In genomic region chr17:6125441-6125840, GRCm38 (mm10) we compare ENCODE assay signal across 24 mouse cellular contexts. TPM values are rescaled to one million over a fixed set of nuclear protein-coding genes. Genes with fewer than 3 reads are reported as not detected.
A peak's percentile ranks its signal among the peaks of the same experiment; 100 is the strongest.
DNase-seq lines count a peak whose midpoint lies in the region; ATAC-seq and TF ChIP-seq lines count a peak whose summit lies in the region.
"Had no signal": no experiment of that assay in that cellular context is flagged by ENCODE, and none has a peak within 500 bp of the region (broad histone marks: within the 10 kb centered on the region; RNA-seq: fewer than 3 reads in every experiment).

No protein-coding gene starts in this region.

- H3K4me3 ChIP-seq in midbrain, postnatal 0 days (ENCODE audit: low read depth, low read length) = no peak overlapping the region
- H3K4me3 ChIP-seq in midbrain, embryonic 14.5 days (replicated peaks; ENCODE audit: low read depth, low read length) = no peak overlapping the region
- H3K4me3 ChIP-seq: embryonic facial prominence, embryonic 13.5 days; embryonic facial prominence, embryonic 15.5 days; erythroblast, embryonic 14.5 days; forebrain, embryonic 10.5 days; forebrain, embryonic 12.5 days had no signal

- peak; percentile 55 for DNase-seq in cerebellum, adult 9-11 months
- no peak for DNase-seq in cerebellum, postnatal 4 days (ENCODE audit: low spot score in 2 of 2)
- DNase-seq in cerebellum, postnatal 14 days = peak; percentile 48 to 68
- DNase-seq in cerebellum, adult 8-10 months = no peak
- peak; percentile 4 for DNase-seq in midbrain, postnatal 0 days (ENCODE audit: low spot score)
- DNase-seq in midbrain, embryonic 14.5 days = no peak
- DNase-seq: adrenal gland, adult 8-10 months; adrenal gland, postnatal 14 days; adrenal gland, postnatal 36 days; B cell, adult 2 months; cerebellum, adult 11-12 months; embryo, embryonic 11 days had no signal

- H3K9ac ChIP-seq in midbrain, postnatal 0 days (replicated peaks; ENCODE audit: low read length, poor library complexity, severe bottlenecking) = no peak overlapping the region
- H3K9ac ChIP-seq in midbrain, embryonic 14.5 days (replicated peaks; ENCODE audit: low read length) = no peak overlapping the region
- H3K9ac ChIP-seq: embryonic facial prominence, embryonic 13.5 days; embryonic facial prominence, embryonic 15.5 days; forebrain, embryonic 12.5 days had no signal

- no peak overlapping the region for H3K4me2 ChIP-seq in midbrain, postnatal 0 days (ENCODE audit: low read depth, low read length, poor library complexity, severe bottlenecking)
- H3K4me2 ChIP-seq in midbrain, embryonic 14.5 days (ENCODE audit: low read length) = no peak overlapping the region
- H3K4me2 ChIP-seq: embryonic facial prominence, embryonic 13.5 days; embryonic facial prominence, embryonic 15.5 days; forebrain, embryonic 12.5 days had no signal

- no peak overlapping the region for H3K27ac ChIP-seq in midbrain, postnatal 0 days (ENCODE audit: low read depth, low read length)
- no peak overlapping the region for H3K27ac ChIP-seq in midbrain, embryonic 14.5 days (replicated peaks; ENCODE audit: low read depth, low read length)
- H3K27ac ChIP-seq: embryonic facial prominence, embryonic 13.5 days; embryonic facial prominence, embryonic 15.5 days; forebrain, embryonic 10.5 days; forebrain, embryonic 12.5 days had no signal

- H3K36me3 ChIP-seq in midbrain, postnatal 0 days (ENCODE audit: insufficient read depth, low read length) = peaks cover 6% of the 10 kb centered on the region; the same call in 1 of the 2 replicates
- H3K36me3 ChIP-seq in midbrain, embryonic 14.5 days (ENCODE audit: control insufficient read depth, insufficient read depth, low read length) = peaks cover 32% of the 10 kb centered on the region

- no peak for ATAC-seq in midbrain, postnatal 0 days (ENCODE audit: low FRiP score)
- ATAC-seq in midbrain, embryonic 14.5 days (ENCODE audit: low FRiP score, low TSS enrichment) = no peak
- ATAC-seq: activated CD4-positive, CD25-positive, alpha-beta regulatory T cell, adult 4 months; CD4-positive, CD25-positive, alpha-beta regulatory T cell, adult 4 months; forebrain, embryonic 14.5 days; forebrain, embryonic 16.5 days; Patski had no signal

- H3K9me3 ChIP-seq in midbrain, postnatal 0 days (ENCODE audit: low read length) = no peaks in the 10 kb centered on the region
- H3K9me3 ChIP-seq in midbrain, embryonic 14.5 days (ENCODE audit: control insufficient read depth, low read length) = no peaks in the 10 kb centered on the region
- H3K9me3 ChIP-seq: embryonic facial prominence, embryonic 13.5 days; embryonic facial prominence, embryonic 15.5 days; forebrain, embryonic 10.5 days; forebrain, embryonic 12.5 days; G1E had no signal

- H3K4me1 ChIP-seq in midbrain, postnatal 0 days (ENCODE audit: insufficient read depth, low read length) = no peaks in the 10 kb centered on the region
- H3K4me1 ChIP-seq in midbrain, embryonic 14.5 days (ENCODE audit: control insufficient read depth, insufficient read depth, low read length) = no peaks in the 10 kb centered on the region
- H3K4me1 ChIP-seq: embryonic facial prominence, embryonic 13.5 days; embryonic facial prominence, embryonic 15.5 days; forebrain, embryonic 10.5 days; forebrain, embryonic 12.5 days had no signal

- no peaks in the 10 kb centered on the region for H3K27me3 ChIP-seq in midbrain, postnatal 0 days (ENCODE audit: insufficient read depth, low read length)
- H3K27me3 ChIP-seq in midbrain, embryonic 14.5 days (ENCODE audit: control insufficient read depth, insufficient read depth, low read length) = no peaks in the 10 kb centered on the region
- H3K27me3 ChIP-seq: CH12.LX; embryonic facial prominence, embryonic 13.5 days; embryonic facial prominence, embryonic 15.5 days; forebrain, embryonic 12.5 days; Patski had no signal

- no peak for TF ChIP-seq CTCF in midbrain, postnatal 0 days (IDR thresholded peaks at IDR 0.05)

- 97% methylated on average over 3 of the region's 3 CpGs for WGBS in midbrain, postnatal 0 days
- 96% methylated on average over 3 of the region's 3 CpGs for WGBS in midbrain, embryonic 14.5 days

RNA-seq across cellular contexts. Expression of gene Tulp4, which starts 19.2 kb away (rescaled TPM):
- 268 and 400 TPM in 2 replicates for total RNA-seq in midbrain, postnatal 0 days (2014; rRNA removed)
- 74.3 and 87.9 TPM in 2 replicates for polyA plus RNA-seq in midbrain, postnatal 0 days (2015; fragmentation: Nextera tagmentation; extraction: Ambion mirVana)
- 203 and 212 TPM in 2 replicates for polyA plus RNA-seq in midbrain, embryonic 14.5 days (2014; fragmentation: Nextera tagmentation; extraction: Ambion mirVana)

RNA-seq across cellular contexts. Expression of gene Gtf2h5, which starts 45.9 kb away (rescaled TPM):
- 48.7 and 68.7 TPM in 2 replicates for total RNA-seq in midbrain, postnatal 0 days (2014; rRNA removed)
- 236 and 243 TPM in 2 replicates for polyA plus RNA-seq in midbrain, postnatal 0 days (2015; fragmentation: Nextera tagmentation; extraction: Ambion mirVana)
- polyA plus RNA-seq in midbrain, embryonic 14.5 days (2014; fragmentation: Nextera tagmentation; extraction: Ambion mirVana) = 194 and 234 TPM in 2 replicates

RNA-seq across cellular contexts. Expression of gene Serac1, which starts 45.9 kb away (rescaled TPM):
- total RNA-seq in midbrain, postnatal 0 days (2014; rRNA removed) = 14.3 and 22.3 TPM in 2 replicates
- 6.7 and 6.8 TPM in 2 replicates for polyA plus RNA-seq in midbrain, postnatal 0 days (2015; fragmentation: Nextera tagmentation; extraction: Ambion mirVana)
- polyA plus RNA-seq in midbrain, embryonic 14.5 days (2014; fragmentation: Nextera tagmentation; extraction: Ambion mirVana) = 10.6 and 12.9 TPM in 2 replicates

Comparison
In these comparisons a context has a peak if more than half of its experiments do, and no peak if none do; other contexts are left out.
1. DNase-seq: peak in cerebellum, adult 9-11 months (single experiment), cerebellum, postnatal 14 days (2 of 2) and midbrain, postnatal 0 days (single experiment); none in cerebellum, postnatal 4 days (0 of 2), cerebellum, adult 8-10 months (single experiment) and midbrain, embryonic 14.5 days (single experiment).